Mouse (Mus musculus): ENCODE data around the gene Kat6b.

- no peak for TF ChIP-seq CTCF (IDR thresholded peaks at IDR 0.05; ENCODE audit: insufficient read depth, low read depth, low read length)
- no peak for TF ChIP-seq POLR2A (IDR thresholded peaks at IDR 0.05; ENCODE audit: insufficient read depth, low read depth, low read length)
Measured at GRCm38 (mm10) chr14:21619951-21620350, 138.7 kb downstream of the Kat6b start.
